Mouse (Mus musculus): Measurements from ENCODE around the gene Ccl17. TPM values are rescaled to one million over a fixed set of nuclear protein-coding genes. Genes with fewer than 3 reads are reported as not detected.

Ccl17 gene
- polyA plus RNA-seq, 1 experiment: not detected

- Histone ChIP-seq H3K4me1 (ENCODE audit: control insufficient read depth, insufficient read depth, low read length) (peaks cover 9% of the 10 kb centered on the region), H3K27ac (ENCODE audit: insufficient read depth, low read depth, low read length) (no peak overlapping the region), H3K4me3 (ENCODE audit: insufficient read depth, low read length) (no peak overlapping the region)
- TF ChIP-seq POLR2A (IDR thresholded peaks at IDR 0.05; ENCODE audit: borderline replicate concordance, low read depth, low read length): no peak
- TF ChIP-seq CTCF (IDR thresholded peaks at IDR 0.05; ENCODE audit: low read depth, low read length): no peak
Observed at GRCm38 (mm10) chr8:94787524-94788501, 22.4 kb upstream of the Ccl17 start.

DNA sequence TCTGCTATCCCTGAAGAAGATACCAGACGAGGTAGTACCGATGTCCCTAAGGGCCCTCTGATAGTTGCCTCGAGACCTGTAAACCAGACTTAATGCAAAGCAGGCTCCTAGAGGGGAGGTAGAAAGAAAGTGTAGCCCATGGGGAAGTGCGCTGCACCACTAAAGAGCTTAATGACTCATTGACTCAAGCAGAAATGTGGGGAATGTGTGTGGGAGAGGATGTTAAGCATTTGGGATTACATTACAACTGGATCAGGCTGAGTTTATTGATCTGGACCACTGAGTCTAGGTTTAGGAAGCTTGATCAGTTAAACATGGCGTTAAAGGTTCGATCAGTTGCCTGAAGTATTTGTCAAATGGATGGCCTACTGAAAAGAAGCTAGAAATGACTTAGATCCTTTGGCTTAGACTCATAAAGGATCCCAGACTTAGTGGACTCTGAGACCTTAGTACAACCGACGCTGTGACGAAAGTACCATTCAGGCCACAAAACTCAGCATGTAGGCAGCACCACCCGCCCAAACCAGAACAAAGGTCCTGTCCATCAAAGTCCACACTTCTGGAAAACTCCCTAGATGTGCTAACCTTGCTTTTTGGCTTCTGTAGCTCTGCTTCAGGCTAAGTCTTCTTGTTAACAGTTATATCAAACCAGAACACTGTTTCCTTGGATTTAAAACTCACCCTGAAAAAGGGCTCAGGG, 20.8 kb upstream of the Ccl17 start:
- no peak overlapping the region for H3K27ac ChIP-seq (ENCODE audit: insufficient read depth, low read depth, low read length)
- H3K4me1 ChIP-seq (ENCODE audit: control insufficient read depth, insufficient read depth, low read length): peaks cover 3% of the 10 kb centered on the region
- H3K4me3 ChIP-seq (ENCODE audit: insufficient read depth, low read length): no peak overlapping the region
- TF ChIP-seq CTCF (IDR thresholded peaks at IDR 0.05; ENCODE audit: low read depth, low read length): no peak
- TF ChIP-seq POLR2A (IDR thresholded peaks at IDR 0.05; ENCODE audit: borderline replicate concordance, low read depth, low read length): no peak

GRCm38 (mm10) chr8:94794368-94794767, 15.9 kb upstream of the Ccl17 start:
- Histone ChIP-seq H3K4me1 (ENCODE audit: control insufficient read depth, insufficient read depth, low read length) (no peaks in the 10 kb centered on the region), H3K27ac (ENCODE audit: insufficient read depth, low read depth, low read length) (no peak overlapping the region), H3K4me3 (ENCODE audit: insufficient read depth, low read length) (no peak overlapping the region)
- TF ChIP-seq CTCF (IDR thresholded peaks at IDR 0.05; ENCODE audit: low read depth, low read length): no peak
- no peak for TF ChIP-seq POLR2A (IDR thresholded peaks at IDR 0.05; ENCODE audit: borderline replicate concordance, low read depth, low read length)

- Histone ChIP-seq H3K4me1 (ENCODE audit: control insufficient read depth, insufficient read depth, low read length) (no peaks in the 10 kb centered on the region), H3K27ac (ENCODE audit: insufficient read depth, low read depth, low read length) (no peak overlapping the region), H3K4me3 (ENCODE audit: insufficient read depth, low read length) (no peak overlapping the region)
- TF ChIP-seq CTCF (IDR thresholded peaks at IDR 0.05; ENCODE audit: low read depth, low read length): no peak
- TF ChIP-seq POLR2A (IDR thresholded peaks at IDR 0.05; ENCODE audit: borderline replicate concordance, low read depth, low read length): no peak
Observed at GRCm38 (mm10) chr8:94794782-94795181, 15.5 kb upstream of the Ccl17 start.

GRCm38 (mm10) chr8:94800278-94800968, 9.8 kb upstream of the Ccl17 start:
- peaks cover 13% of the 10 kb centered on the region for H3K4me1 ChIP-seq (ENCODE audit: control insufficient read depth, insufficient read depth, low read length)
- no peak overlapping the region for H3K4me3 ChIP-seq (ENCODE audit: insufficient read depth, low read length)
- H3K27ac ChIP-seq (ENCODE audit: insufficient read depth, low read depth, low read length): no peak overlapping the region
- no peak for TF ChIP-seq POLR2A (IDR thresholded peaks at IDR 0.05; ENCODE audit: borderline replicate concordance, low read depth, low read length)
- no peak for TF ChIP-seq CTCF (IDR thresholded peaks at IDR 0.05; ENCODE audit: low read depth, low read length)

- no peak for TF ChIP-seq POLR2A (IDR thresholded peaks at IDR 0.05; ENCODE audit: borderline replicate concordance, low read depth, low read length)
- no peak for TF ChIP-seq CTCF (IDR thresholded peaks at IDR 0.05; ENCODE audit: low read depth, low read length)
- Histone ChIP-seq H3K27ac (ENCODE audit: insufficient read depth, low read depth, low read length) (no peak overlapping the region), H3K4me3 (ENCODE audit: insufficient read depth, low read length) (peak overlapping the region; percentile 9; the same call in 1 of the 2 replicates), H3K4me1 (ENCODE audit: control insufficient read depth, insufficient read depth, low read length) (peaks cover 13% of the 10 kb centered on the region)
Observed at GRCm38 (mm10) chr8:94801293-94802095, 8.8 kb upstream of the Ccl17 start.

- TF ChIP-seq POLR2A (IDR thresholded peaks at IDR 0.05; ENCODE audit: borderline replicate concordance, low read depth, low read length): no peak
- no peak for TF ChIP-seq CTCF (IDR thresholded peaks at IDR 0.05; ENCODE audit: low read depth, low read length)
- Histone ChIP-seq H3K4me1 (ENCODE audit: control insufficient read depth, insufficient read depth, low read length) (peaks cover 13% of the 10 kb centered on the region), H3K4me3 (ENCODE audit: insufficient read depth, low read length) (no peak overlapping the region), H3K27ac (ENCODE audit: insufficient read depth, low read depth, low read length) (no peak overlapping the region)
Observed at GRCm38 (mm10) chr8:94802375-94802774, 7.9 kb upstream of the Ccl17 start.

DNA sequence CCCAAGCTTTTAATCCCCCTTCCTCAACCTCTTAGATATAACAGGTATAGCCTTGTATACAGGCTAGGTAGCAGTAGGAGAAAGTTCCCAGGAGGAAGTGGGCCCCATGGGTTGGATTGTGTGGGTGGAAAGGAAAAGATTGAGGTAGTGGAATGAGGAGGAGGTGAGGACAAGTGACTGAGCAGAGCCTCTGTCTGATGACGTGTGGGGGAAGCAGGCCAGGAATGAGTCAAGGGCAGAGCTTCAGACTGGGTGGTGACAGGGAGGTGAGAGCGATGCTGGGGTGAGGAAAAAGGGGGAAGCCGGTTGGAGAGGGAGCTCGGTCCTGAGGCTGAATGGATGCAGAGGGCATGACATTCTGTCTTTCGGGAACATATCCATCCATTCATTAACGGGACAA, 6.7 kb upstream of the Ccl17 start:
- TF ChIP-seq CTCF (IDR thresholded peaks at IDR 0.05; ENCODE audit: low read depth, low read length) (no peak), POLR2A (IDR thresholded peaks at IDR 0.05; ENCODE audit: borderline replicate concordance, low read depth, low read length) (no peak)
- Histone ChIP-seq H3K27ac (ENCODE audit: insufficient read depth, low read depth, low read length) (no peak overlapping the region), H3K4me3 (ENCODE audit: insufficient read depth, low read length) (no peak overlapping the region), H3K4me1 (ENCODE audit: control insufficient read depth, insufficient read depth, low read length) (peaks cover 13% of the 10 kb centered on the region)
